Mouse (Mus musculus): ENCODE measurements around the gene Jmjd8.
A peak's percentile ranks its signal among the peaks of the same experiment; 100 is the strongest.

Jmjd8 gene

GRCm38 (mm10) chr17:25808028-25808427 is 20.6 kb upstream of the Jmjd8 start:
- no peak for DNase-seq (ENCODE audit: low read depth in 2 of 2, low spot score in 2 of 2)

- no peak for DNase-seq (ENCODE audit: low read depth in 2 of 2, low spot score in 2 of 2)
Observed at GRCm38 (mm10) chr17:25808789-25809605, 19.7 kb upstream of the Jmjd8 start, which contains the start of gene Fbxl16. TSS of gene Fbxl16 (plus strand) at chr17:25809085.

GRCm38 (mm10) chr17:25809606-25810340 is 18.9 kb upstream of the Jmjd8 start:
- DNase-seq (ENCODE audit: low read depth in 2 of 2, low spot score in 2 of 2), result no peak

GRCm38 (mm10) chr17:25810890-25811289 is 17.8 kb upstream of the Jmjd8 start:
- no peak for DNase-seq (ENCODE audit: low read depth in 2 of 2, low spot score in 2 of 2)

GRCm38 (mm10) chr17:25813471-25813870 is 15.2 kb upstream of the Jmjd8 start:
- peak; percentile 58 to 76 for DNase-seq (ENCODE audit: low read depth in 2 of 2, low spot score in 2 of 2)

- no peak for DNase-seq (ENCODE audit: low read depth in 2 of 2, low spot score in 2 of 2)
Observed at GRCm38 (mm10) chr17:25817662-25818061, 11.0 kb upstream of the Jmjd8 start.

- no peak for DNase-seq (ENCODE audit: low read depth in 2 of 2, low spot score in 2 of 2)
Observed at GRCm38 (mm10) chr17:25818851-25819780, 9.6 kb upstream of the Jmjd8 start.

GRCm38 (mm10) chr17:25823452-25823851 is 5.2 kb upstream of the Jmjd8 start, which contains the start of gene Wdr24:
TSS of gene Wdr24 (plus strand) at chr17:25823627.
- peak; percentile 74 to 76 for DNase-seq (ENCODE audit: low read depth in 2 of 2, low spot score in 2 of 2)

GRCm38 (mm10) chr17:25824362-25825142 is 4.1 kb upstream of the Jmjd8 start:
- no peak for DNase-seq (ENCODE audit: low read depth in 2 of 2, low spot score in 2 of 2)

- DNase-seq (ENCODE audit: low read depth in 2 of 2, low spot score in 2 of 2), result no peak
Observed at GRCm38 (mm10) chr17:25825311-25825710, 3.4 kb upstream of the Jmjd8 start.

GRCm38 (mm10) chr17:25825984-25826570 is 2.6 kb upstream of the Jmjd8 start:
- DNase-seq (ENCODE audit: low read depth in 2 of 2, low spot score in 2 of 2), result no peak

GRCm38 (mm10) chr17:25827011-25827410 is 1.7 kb upstream of the Jmjd8 start:
- no peak for DNase-seq (ENCODE audit: low read depth in 2 of 2, low spot score in 2 of 2)

GRCm38 (mm10) chr17:25827546-25828222 is 983 bp upstream of the Jmjd8 start:
- no peak for DNase-seq (ENCODE audit: low read depth in 2 of 2, low spot score in 2 of 2)

- DNase-seq (ENCODE audit: low read depth in 2 of 2, low spot score in 2 of 2), result no peak
Observed at GRCm38 (mm10) chr17:25828223-25828594, 458 bp upstream of the Jmjd8 start.

GRCm38 (mm10) chr17:25829558-25830017 is 921 bp downstream of the Jmjd8 start:
- DNase-seq (ENCODE audit: low read depth in 2 of 2, low spot score in 2 of 2), result no peak

- no peak for DNase-seq (ENCODE audit: low read depth in 2 of 2, low spot score in 2 of 2)
Observed at GRCm38 (mm10) chr17:25830200-25830753, 1.6 kb downstream of the Jmjd8 start.

GRCm38 (mm10) chr17:25830806-25831431 is 2.3 kb downstream of the Jmjd8 start:
- no peak for DNase-seq (ENCODE audit: low read depth in 2 of 2, low spot score in 2 of 2)

- no peak for DNase-seq (ENCODE audit: low read depth in 2 of 2, low spot score in 2 of 2)
Observed at GRCm38 (mm10) chr17:25831451-25832281, 3.0 kb downstream of the Jmjd8 start.
